Mouse (Mus musculus): ENCODE measurements around the gene Trim52.

GRCm38 (mm10) chr14:106183985-106184384, 78.0 kb downstream of the Trim52 start:
- TF ChIP-seq CHD2 (IDR thresholded peaks at IDR 0.05; ENCODE audit: low read depth, low read length) (no peak), ZC3H11A (IDR thresholded peaks at IDR 0.05; ENCODE audit: borderline replicate concordance, low read depth, low read length) (no peak)

Data from ES-E14 (cell line).